Mouse (Mus musculus) left cerebral cortex, adult 2 months (tissue): ENCODE results near the gene Cep70. TPM values are rescaled to one million over a fixed set of nuclear protein-coding genes. Genes with fewer than 3 reads are reported as not detected.

Experiments used
- DNase-seq, 2 experiments: peaks; one replicate each; pipeline ENCODE4 v3.0.0; 2021 to 2022; ENCODE audit warnings: low spot score in 2 of 2, mixed read lengths in 1 of 2; ENCODE audit errors: extremely low spot score in 1 of 2
- H3K27ac ChIP-seq: fragments of 200-600 bp; 2 replicates; pipeline ENCODE4 v1.8.1; 2022
- H3K4me3 ChIP-seq: fragments of 200-600 bp; 2 replicates; pipeline ENCODE4 v1.8.1; 2022
- CTCF ChIP-seq: fragments of 200-600 bp; IDR thresholded peaks from 2 replicates; pipeline ENCODE4 v1.8.1; 2022; ENCODE audit warnings: antibody characterized with exemption, mild to moderate bottlenecking, moderate library complexity
- intact Hi-C: fragments of 180-260 bp; cut with DNase I; formaldehyde crosslinking; loops from one replicate; pipeline ENCODE4 v1.15.1; 2025
- long read RNA-seq, 2 experiments: library from polyadenylated mRNA; stranded (forward); transcript quantifications; one replicate each; pipeline ENCODE4 v2.0.0; 2021; ENCODE audit warnings: borderline mapping rate in 2 of 2
- total RNA-seq, 2 experiments: library from RNA; stranded (reverse); gene quantifications; 2 replicates each; pipeline ENCODE4 v1.2.3; 2021

Cep70 gene
- 10 to 100 TPM; 21.2 to 30.6 TPM for total RNA-seq
- long read RNA-seq, experiment 1, transcript Cep70-201 (18 exons, 2,606 nt), result major isoform, 6 of 18 reads
- long read RNA-seq, experiment 1, partial matches to known transcripts, result 3 of 18 reads
- long read RNA-seq, experiment 1, other reads (novel, unspliced or antisense), result 7 of 18 reads
- long read RNA-seq, experiment 2, partial matches to known transcripts, result 0 of 7 reads
- long read RNA-seq, experiment 2, other reads (novel, unspliced or antisense), result 6 of 7 reads

DNA sequence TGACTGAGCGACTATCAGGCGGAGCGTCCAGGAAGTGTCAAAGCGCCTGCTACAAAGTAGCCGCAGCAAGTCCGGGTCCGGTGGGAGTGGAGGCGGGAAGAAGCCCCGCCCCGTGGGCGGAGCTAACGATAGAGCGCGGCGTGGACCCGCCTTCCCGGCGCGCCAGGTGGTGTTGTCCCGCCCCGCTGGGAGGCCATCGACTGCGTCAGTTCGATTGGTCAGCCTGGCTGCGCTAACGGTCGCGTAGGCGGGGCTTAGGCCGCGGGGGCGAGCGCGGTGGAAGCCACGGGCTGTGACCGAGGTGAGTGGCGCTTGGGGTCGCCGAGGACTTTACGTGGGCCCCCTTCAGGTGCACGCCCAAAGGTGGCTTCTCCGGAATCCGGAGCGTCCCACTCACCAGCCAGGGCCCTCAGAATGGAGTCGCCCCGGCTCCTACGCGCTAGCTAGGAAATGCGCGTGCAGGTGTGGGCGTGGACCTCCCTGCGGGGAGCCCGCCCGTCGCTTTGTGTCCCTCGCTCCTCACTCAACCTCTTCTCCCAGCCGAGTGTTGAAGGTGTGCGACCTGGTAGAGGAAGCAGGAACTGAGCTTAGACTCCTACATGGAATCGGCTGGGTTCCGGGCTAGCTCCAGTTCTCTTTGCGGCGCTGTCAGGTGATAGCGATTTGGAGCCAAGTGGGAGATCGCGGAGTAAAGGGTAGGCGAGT lies at the start of gene Cep70:
Gene Cep70, plus strand, starts transcription at position 178 of the 705 bp plus-strand sequence.
- H3K27ac ChIP-seq, result peak within 1 kb of the TSS; percentile 93
- DNase-seq, result peak; percentile 95 to 96
- TF ChIP-seq CTCF, result no peak
- intact Hi-C loops, result loop anchor here (1.0 to 10.0 kb wide), 4 partner anchors 103 to 629 kb away; partner anchors contain the start of genes Faim and Pik3cb
- H3K4me3 ChIP-seq, result peak within 1 kb of the TSS; percentile 77

DNA sequence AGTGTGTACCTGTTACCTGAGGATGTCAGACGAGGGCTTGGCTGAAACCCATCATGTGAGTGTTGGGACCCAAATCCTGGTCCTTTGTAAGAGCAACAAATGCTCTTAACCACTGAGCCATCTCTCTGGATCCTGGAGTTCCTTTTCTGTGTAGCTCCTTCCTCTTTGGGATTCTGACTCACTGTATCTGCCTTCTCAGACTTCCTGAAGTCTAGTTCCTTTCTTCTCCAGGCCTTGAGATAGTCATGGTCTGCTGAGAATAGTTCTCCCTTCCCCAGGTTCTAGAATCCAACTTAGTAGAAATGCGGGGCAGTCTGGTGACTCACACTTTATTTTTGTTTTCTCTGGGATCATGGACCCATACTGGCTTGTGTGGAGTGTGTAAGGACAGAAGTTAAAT lies 30.5 kb upstream of the Cep70 start:
- intact Hi-C loops, result no loop called here
- Histone ChIP-seq H3K27ac (no peak overlapping the region), H3K4me3 (no peak overlapping the region)
- no peak for DNase-seq
- TF ChIP-seq CTCF, result no peak

DNA sequence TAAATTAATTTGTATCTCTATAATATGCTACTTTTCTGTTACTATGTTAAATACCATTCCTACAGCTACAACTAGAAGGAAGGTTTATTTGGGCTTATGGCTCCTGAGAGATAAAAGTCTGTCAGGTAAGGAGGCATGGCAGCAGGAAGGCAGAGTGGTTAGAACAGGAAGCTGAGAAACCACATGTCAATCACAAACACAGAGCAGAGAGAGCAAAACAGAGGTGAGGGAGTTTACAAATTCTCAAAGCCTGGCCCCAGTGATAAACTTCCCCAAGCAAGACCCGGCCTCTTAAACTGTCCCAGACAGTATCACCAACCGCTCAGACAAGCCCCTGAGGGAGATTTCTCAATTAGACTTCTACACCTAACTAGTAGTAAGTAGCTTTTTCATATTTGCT lies 27.0 kb upstream of the Cep70 start:
- no peak for DNase-seq
- intact Hi-C loops, result no loop called here
- no peak for TF ChIP-seq CTCF
- Histone ChIP-seq H3K27ac (no peak overlapping the region), H3K4me3 (no peak overlapping the region)

DNA sequence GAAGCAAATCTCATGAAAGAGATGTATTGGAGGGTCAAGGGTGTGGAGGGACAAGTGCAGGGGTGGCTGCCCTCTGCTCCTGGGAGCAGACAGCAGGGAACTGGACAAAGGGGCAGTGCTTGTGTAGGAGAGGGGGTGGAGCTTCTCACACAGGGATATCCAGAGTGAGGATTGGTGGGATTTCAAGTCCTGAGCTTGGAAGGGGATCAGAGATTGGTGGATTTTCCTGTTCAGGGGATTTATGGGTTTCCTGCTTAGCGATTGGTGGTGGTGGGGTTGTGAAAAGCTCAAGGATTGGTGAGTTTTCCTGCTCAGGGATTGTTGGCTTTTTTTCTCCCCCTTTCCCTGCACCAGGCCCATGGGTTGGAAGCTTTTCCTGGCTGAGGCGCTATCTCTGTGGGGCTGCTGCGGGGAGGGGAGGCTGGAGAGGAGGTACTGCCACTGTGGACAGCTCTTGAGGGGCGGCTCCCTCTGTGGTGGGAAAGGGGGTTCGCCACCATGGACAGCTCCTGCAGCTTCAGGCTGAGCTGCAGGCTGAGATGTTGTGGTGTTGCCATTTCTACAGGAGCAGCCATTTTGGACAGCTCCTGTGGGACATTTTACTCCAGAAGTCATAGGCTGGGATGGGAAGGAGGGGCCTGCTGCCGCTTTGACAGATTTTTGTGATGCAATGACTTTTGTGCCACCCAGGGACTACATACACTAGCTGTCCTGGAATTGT lies 25.0 kb upstream of the Cep70 start:
- intact Hi-C loops, result no loop called here
- no peak for TF ChIP-seq CTCF
- no peak for DNase-seq
- Histone ChIP-seq H3K27ac (no peak overlapping the region), H3K4me3 (no peak overlapping the region)

DNA sequence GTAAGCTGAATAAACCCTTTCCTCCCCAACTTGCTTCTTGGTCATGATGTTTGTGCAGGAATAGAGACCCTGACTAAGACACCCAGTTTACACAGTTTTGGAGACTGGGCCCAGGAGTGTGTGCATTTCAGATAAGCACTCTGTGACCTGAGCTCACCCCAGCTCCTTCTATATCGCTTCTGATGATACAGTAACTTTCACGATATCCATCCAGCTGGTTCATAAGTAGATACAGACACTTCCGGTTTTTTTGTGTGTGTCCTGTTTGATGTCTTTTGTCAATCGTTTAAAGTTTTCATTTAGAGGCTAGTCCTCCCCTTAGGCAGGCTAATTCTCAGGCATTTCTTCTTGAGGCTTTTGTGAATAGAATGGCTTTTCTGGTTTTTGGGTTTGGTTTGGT lies 21.5 kb upstream of the Cep70 start:
- intact Hi-C loops, result loop anchor here (5.0 kb wide), 1 partner anchor 79 kb away; the partner anchor contains the start of gene Pik3cb
- Histone ChIP-seq H3K27ac (no peak overlapping the region), H3K4me3 (no peak overlapping the region)
- no peak for TF ChIP-seq CTCF
- no peak for DNase-seq

DNA sequence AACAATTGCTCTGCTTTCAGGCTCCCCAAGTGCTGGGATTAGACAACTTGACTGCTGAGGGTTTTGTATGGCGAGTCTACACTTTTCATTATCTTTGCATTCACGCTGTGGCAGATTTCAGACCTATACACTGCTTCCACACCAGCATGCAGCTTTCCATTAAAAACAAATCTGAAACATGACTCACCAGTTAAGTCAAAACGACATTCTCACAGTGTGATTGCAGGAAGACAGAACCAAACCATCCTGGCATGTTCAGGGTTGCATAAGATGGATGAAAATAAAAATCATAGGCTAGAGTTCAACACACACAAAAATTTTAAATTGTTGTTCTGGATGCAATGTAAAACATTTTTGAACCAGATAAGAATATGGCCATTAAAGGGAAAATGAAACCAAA lies 18.6 kb upstream of the Cep70 start:
- TF ChIP-seq CTCF, result no peak
- H3K27ac ChIP-seq, result no peak overlapping the region
- no peak for DNase-seq
- intact Hi-C loops, result loop anchor here (5.0 kb wide), 1 partner anchor 82 kb away; the partner anchor contains the start of gene Pik3cb
- no peak overlapping the region for H3K4me3 ChIP-seq

DNA sequence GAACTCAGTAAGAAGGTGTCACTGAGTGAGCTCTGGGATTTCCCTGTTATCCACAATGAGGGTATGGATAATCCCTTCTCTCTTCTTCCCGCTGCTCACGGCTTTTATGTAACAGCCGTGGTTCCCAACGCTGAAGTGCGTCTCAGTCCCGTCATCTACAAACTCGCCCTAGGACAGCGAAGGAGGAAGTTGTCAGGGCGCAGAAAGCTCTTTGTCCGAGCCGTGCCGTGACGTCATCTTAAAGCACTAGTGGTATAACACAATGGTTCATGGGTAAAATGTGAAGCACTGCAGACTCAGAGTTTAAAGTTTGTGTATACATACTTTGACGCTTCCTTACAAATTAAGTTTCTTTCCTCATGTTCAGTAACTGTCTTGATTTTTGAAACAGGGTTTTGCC lies 13.7 kb upstream of the Cep70 start:
- intact Hi-C loops, result no loop called here
- no peak for DNase-seq
- TF ChIP-seq CTCF, result no peak

DNA sequence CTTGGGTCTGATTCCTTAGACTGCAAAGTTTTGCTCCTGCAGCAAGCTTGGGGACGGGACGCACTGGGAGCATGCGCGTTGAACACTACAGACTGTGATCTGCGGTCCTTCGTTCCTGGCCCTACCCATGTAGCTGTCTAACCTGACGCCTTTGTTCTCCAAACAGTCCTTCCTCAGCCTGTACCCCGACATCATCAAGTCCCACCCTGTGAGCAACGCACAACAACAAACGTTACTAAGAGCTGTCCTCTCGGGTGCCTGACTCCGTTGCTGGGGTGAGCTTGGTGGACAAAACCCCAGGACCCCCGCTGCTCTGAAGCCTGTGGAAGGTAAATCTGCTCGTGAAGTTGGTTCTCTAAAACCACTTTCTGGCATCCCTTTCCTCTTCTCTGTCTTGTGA lies 6.0 kb upstream of the Cep70 start, which contains the start of gene Faiml:
Gene Faiml, minus strand, starts transcription at position 101 of the 400 bp plus-strand sequence.
- Histone ChIP-seq H3K4me3 (no peak within 1 kb of the TSS), H3K27ac (no peak within 1 kb of the TSS)
- TF ChIP-seq CTCF, result no peak
- intact Hi-C loops, result no loop called here
- DNase-seq, result no peak

More for the DNA sequence above, 13.7 kb upstream of the Cep70 start:
- no peak overlapping the region for H3K4me3 ChIP-seq
- H3K27ac ChIP-seq, result no peak overlapping the region

DNA sequence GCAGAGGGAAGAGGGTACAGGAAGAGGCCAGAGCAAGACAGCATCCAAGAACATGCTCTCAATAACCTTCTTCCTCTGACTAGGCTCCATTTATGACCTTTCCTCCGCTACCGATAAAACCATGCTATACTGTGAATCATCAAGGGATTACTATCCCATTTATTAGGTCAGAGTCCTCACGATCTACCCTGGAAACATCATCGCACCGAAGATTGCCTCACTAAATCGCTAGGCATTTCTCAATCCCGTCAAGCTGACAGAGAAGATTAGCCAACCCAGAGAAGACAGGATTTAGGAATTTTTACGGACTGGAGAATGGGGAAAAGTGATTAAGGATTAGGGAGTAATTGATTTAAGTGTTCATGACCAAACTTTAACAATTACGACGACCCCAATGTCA lies 4.9 kb upstream of the Cep70 start:
- no peak overlapping the region for H3K4me3 ChIP-seq
- DNase-seq, result no peak
- intact Hi-C loops, result no loop called here
- no peak overlapping the region for H3K27ac ChIP-seq
- no peak for TF ChIP-seq CTCF

DNA sequence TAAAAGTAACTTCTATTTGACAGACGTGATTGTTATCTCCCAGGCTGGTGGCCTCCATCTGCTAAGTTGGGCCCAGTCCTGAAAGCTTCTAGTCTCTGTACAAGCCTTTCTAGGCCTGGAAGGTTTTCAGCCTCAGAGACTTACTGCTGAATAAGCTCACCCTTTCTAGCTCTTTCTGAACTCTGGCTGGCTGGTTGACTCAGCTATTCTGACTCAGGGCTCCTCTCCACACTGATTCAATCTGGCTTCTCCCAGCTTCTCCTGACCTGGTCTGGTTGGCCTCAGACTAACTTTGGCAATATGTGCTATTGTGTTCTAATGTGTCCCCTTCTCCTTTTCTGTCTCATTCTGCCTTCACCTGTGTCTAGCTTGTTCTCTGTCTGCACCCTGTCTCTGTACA lies 3.9 kb upstream of the Cep70 start:
- intact Hi-C loops, result no loop called here
- Histone ChIP-seq H3K4me3 (no peak overlapping the region), H3K27ac (no peak overlapping the region)
- no peak for DNase-seq
- no peak for TF ChIP-seq CTCF

DNA sequence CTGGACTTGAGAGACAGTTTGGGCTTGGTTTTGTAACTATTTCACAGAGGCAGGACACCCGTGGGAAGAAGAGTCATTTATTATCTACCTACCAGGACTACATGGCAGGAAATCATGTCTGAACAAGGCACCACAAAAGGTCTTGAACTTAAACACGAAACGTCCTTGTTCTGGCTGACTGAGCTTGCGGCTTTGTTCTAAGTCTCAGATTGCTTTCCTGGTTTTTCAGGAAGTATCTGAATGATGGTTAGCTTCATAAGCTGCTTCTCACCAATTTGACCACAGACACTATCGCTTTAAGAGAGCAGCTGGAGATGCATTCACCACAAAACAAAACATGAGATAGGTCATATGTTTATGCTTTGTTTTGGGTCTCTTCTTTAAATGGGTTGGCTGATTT lies 2.6 kb upstream of the Cep70 start:
- no peak for DNase-seq
- no peak for TF ChIP-seq CTCF
- intact Hi-C loops, result loop anchor here (5.0 to 10.0 kb wide), 2 partner anchors 253 to 626 kb away; partner anchors contain the start of gene Faim

DNA sequence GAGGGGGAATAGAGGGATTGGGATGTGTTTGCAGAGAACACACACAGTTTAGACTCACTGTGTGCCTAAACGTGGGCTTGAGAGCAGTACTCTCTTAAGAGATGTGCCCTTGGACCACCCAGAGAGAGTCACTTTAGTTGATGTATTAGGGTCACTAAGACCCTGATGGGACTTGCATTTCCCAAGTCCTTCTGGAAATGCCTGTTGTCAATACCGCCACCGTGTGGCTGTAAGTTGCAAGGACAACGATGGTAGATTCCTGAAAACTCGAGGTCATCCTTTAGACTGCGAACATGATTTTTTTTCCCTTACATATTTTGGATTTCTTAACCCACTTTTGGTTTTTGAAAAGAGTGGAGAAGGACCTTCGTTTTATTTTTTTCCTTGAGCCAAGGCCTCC lies 1.1 kb upstream of the Cep70 start:
- TF ChIP-seq CTCF, result peak; percentile 94
- peak; percentile 56 to 58 for DNase-seq
- Histone ChIP-seq H3K27ac (no peak overlapping the region), H3K4me3 (no peak overlapping the region)
- intact Hi-C loops, result loop anchor here (1.0 to 10.0 kb wide), 4 partner anchors 135 to 627 kb away; partner anchors contain the start of gene Faim

More for the DNA sequence above, 2.6 kb upstream of the Cep70 start:
- Histone ChIP-seq H3K4me3 (no peak overlapping the region), H3K27ac (no peak overlapping the region)
